Mouse (Mus musculus) C2C12 (cell line): Measurements from ENCODE around the gene Rpl7l1. TPM values are rescaled to one million over a fixed set of nuclear protein-coding genes. Genes with fewer than 3 reads are reported as not detected.
"Not testable (repeated sequence)": the region's sequence is repeated elsewhere in the genome, so short reads cannot be mapped to it uniquely, and the experiment has no call there.

Experiments
- H3K27me3 ChIP-seq: one replicate; pipeline ENCODE4 v1.6.1; 2011; ENCODE audit not compliant: control insufficient read depth, insufficient read depth, insufficient read length
- H3K36me3 ChIP-seq: one replicate; pipeline ENCODE4 v1.6.1; 2011; ENCODE audit not compliant: control insufficient read depth, insufficient read depth
- H3K4me3 ChIP-seq: one replicate; pipeline ENCODE4 v1.5.1; 2011; ENCODE audit warnings: mild to moderate bottlenecking, control low read depth; ENCODE audit not compliant: poor library complexity, insufficient read depth, severe bottlenecking
- H3K79me2 ChIP-seq: one replicate; pipeline ENCODE4 v1.6.1; 2011; ENCODE audit not compliant: control insufficient read depth, insufficient read depth
- H3K79me3 ChIP-seq: one replicate; pipeline ENCODE4 v1.6.1; 2011; ENCODE audit warnings: low read depth, control low read depth
- H3ac ChIP-seq: one replicate; pipeline ENCODE3; 2011; ENCODE audit warnings: low read depth; ENCODE audit not compliant: control insufficient read depth, insufficient read length
- CEBPB ChIP-seq: IDR thresholded peaks from one replicate; pipeline ENCODE4 v1.6.1; 2011; ENCODE audit warnings: low read depth, mild to moderate bottlenecking, control low read depth, moderate library complexity
- CTCF ChIP-seq: IDR thresholded peaks from one replicate; pipeline ENCODE4 v1.5.1; 2011; ENCODE audit not compliant: control insufficient read depth, insufficient read depth, insufficient read length
- FOSL1 ChIP-seq: IDR thresholded peaks from one replicate; pipeline ENCODE4 v1.8.0; 2011; ENCODE audit warnings: mild to moderate bottlenecking, low read length; ENCODE audit not compliant: poor library complexity, insufficient read depth, severe bottlenecking
- MAX ChIP-seq: IDR thresholded peaks from one replicate; pipeline ENCODE4 v1.6.1; 2011; ENCODE audit warnings: mild to moderate bottlenecking, control low read depth
- MYOD1 ChIP-seq: IDR thresholded peaks from one replicate; pipeline ENCODE4 v1.6.1; 2011; ENCODE audit warnings: low read depth; ENCODE audit not compliant: control insufficient read depth, insufficient read length
- MYOG ChIP-seq: IDR thresholded peaks from one replicate; pipeline ENCODE4 v1.6.1; 2011; ENCODE audit not compliant: control insufficient read depth, insufficient read length; ENCODE audit errors: extremely low read depth
- USF1 ChIP-seq: IDR thresholded peaks from one replicate; pipeline ENCODE4 v1.6.1; 2011; ENCODE audit warnings: low read depth, mild to moderate bottlenecking, control low read depth, moderate library complexity
- polyA plus RNA-seq: library from polyadenylated mRNA; unstranded; fragments of >200 nt; fragmentation: generic; extraction: Trizol; gene quantifications from one replicate; pipeline ENCODE4 v1.2.1, GENCODE M21; 2012; ENCODE audit warnings: missing spikeins

Gene Rpl7l1
- polyA plus RNA-seq, 1 experiment: 107 TPM

GRCm38 (mm10) chr17:46770546-46770945 is 11.9 kb downstream of the Rpl7l1 start:
- H3K79me3 ChIP-seq: no peaks in the 10 kb centered on the region
- H3K4me3 ChIP-seq: no peak overlapping the region
- no peaks in the 10 kb centered on the region for H3K79me2 ChIP-seq
- H3K27me3 ChIP-seq: no peaks in the 10 kb centered on the region
- peaks cover 18% of the 10 kb centered on the region for H3K36me3 ChIP-seq
- no peak overlapping the region for H3ac ChIP-seq
- TF ChIP-seq CTCF (no peak), MAX (no peak), MYOD1 (no peak), FOSL1 (no peak), USF1 (no peak), MYOG (no peak), CEBPB (no peak)

GRCm38 (mm10) chr17:46767868-46768267 is 14.6 kb downstream of the Rpl7l1 start:
- H3K4me3 ChIP-seq: no peak overlapping the region
- TF ChIP-seq MYOD1 (no peak), FOSL1 (no peak), CTCF (no peak), CEBPB (no peak), USF1 (no peak), MAX (no peak), MYOG (no peak)
- H3ac ChIP-seq: no peak overlapping the region
- no peaks in the 10 kb centered on the region for H3K79me3 ChIP-seq
- H3K27me3 ChIP-seq: peaks cover 4% of the 10 kb centered on the region
- H3K79me2 ChIP-seq: no peaks in the 10 kb centered on the region
- no peaks in the 10 kb centered on the region for H3K36me3 ChIP-seq

- not testable (repeated sequence) for H3ac ChIP-seq, H3K79me3 ChIP-seq, H3K4me3 ChIP-seq, H3K27me3 ChIP-seq, H3K36me3 ChIP-seq, H3K79me2 ChIP-seq
These were observed 17.6 kb downstream of the Rpl7l1 start for GRCm38 (mm10) chr17:46764916-46765315.

GRCm38 (mm10) chr17:46763544-46763943 is 18.9 kb downstream of the Rpl7l1 start, which contains the start of gene Ptcra:
TSS of gene Ptcra (minus strand) at chr17:46763712.
- H3K27me3 ChIP-seq: peaks cover 4% of the 10 kb centered on the region
- no peaks in the 10 kb centered on the region for H3K79me3 ChIP-seq
- no peak within 1 kb of the TSS for H3ac ChIP-seq
- no peaks in the 10 kb centered on the region for H3K79me2 ChIP-seq
- no peak within 1 kb of the TSS for H3K4me3 ChIP-seq
- H3K36me3 ChIP-seq: no peaks in the 10 kb centered on the region
- TF ChIP-seq MYOD1: no peak

GRCm38 (mm10) chr17:46758753-46759152 is 23.7 kb downstream of the Rpl7l1 start:
- Histone ChIP-seq H3K27me3 (peaks cover 3% of the 10 kb centered on the region), H3ac (no peak overlapping the region), H3K79me2 (no peaks in the 10 kb centered on the region), H3K36me3 (no peaks in the 10 kb centered on the region), H3K4me3 (no peak overlapping the region), H3K79me3 (no peaks in the 10 kb centered on the region)
- TF ChIP-seq MYOD1 (no peak), MYOG (no peak), USF1 (no peak), CTCF (no peak), FOSL1 (no peak)

- Histone ChIP-seq H3K4me3 (peak within 1 kb of the TSS; percentile 53), H3K27me3 (peaks cover 1% of the 10 kb centered on the region), H3ac (peak within 1 kb of the TSS; percentile 55), H3K79me3 (peaks cover 28% of the 10 kb centered on the region), H3K79me2 (peaks cover 44% of the 10 kb centered on the region), H3K36me3 (no peaks in the 10 kb centered on the region)
- TF ChIP-seq USF1: peak; percentile 82
- TF ChIP-seq MAX: peak; percentile 93
- TF ChIP-seq CEBPB: peak; percentile 73
- no peak for TF ChIP-seq MYOG
- no peak for TF ChIP-seq CTCF
- no peak for TF ChIP-seq MYOD1
- TF ChIP-seq FOSL1: no peak
These were observed 30.5 kb downstream of the Rpl7l1 start, which contains the start of gene Cnpy3 for GRCm38 (mm10) chr17:46751794-46752556. TSS of gene Cnpy3 (minus strand) at chr17:46752214.
